Mouse (Mus musculus): ENCODE measurements around the gene Nek9.

- TF ChIP-seq CTCF (IDR thresholded peaks at IDR 0.05; ENCODE audit: low read depth), result no peak
- TF ChIP-seq EP300 (IDR thresholded peaks at IDR 0.05; ENCODE audit: low read depth), result no peak
These were observed 22.0 kb upstream of the Nek9 start for GRCm38 (mm10) chr12:85361165-85361564.
